Mouse (Mus musculus): ENCODE results near the gene Abhd2.

Abhd2 gene

GRCm38 (mm10) chr7:79375594-79375993 is 102.6 kb downstream of the Abhd2 start:
- in situ Hi-C loops (cut with MboI) = no loop called here

GRCm38 (mm10) chr7:79376516-79377275 is 103.7 kb downstream of the Abhd2 start:
- in situ Hi-C loops (cut with MboI) = no loop called here

GRCm38 (mm10) chr7:79386422-79387133 is 113.6 kb downstream of the Abhd2 start, which contains the start of gene Rlbp1:
Gene Rlbp1 (minus strand): TSS chr7:79387048.
- in situ Hi-C loops (cut with MboI) = no loop called here

- in situ Hi-C loops (cut with MboI) = no loop called here
Measured at GRCm38 (mm10) chr7:79387140-79387539, 114.1 kb downstream of the Abhd2 start.

GRCm38 (mm10) chr7:79387991-79388390 is 115.0 kb downstream of the Abhd2 start:
- in situ Hi-C loops (cut with MboI) = no loop called here

- in situ Hi-C loops (cut with MboI) = no loop called here
Measured at GRCm38 (mm10) chr7:79388671-79389206, 115.7 kb downstream of the Abhd2 start.

- in situ Hi-C loops (cut with MboI) = no loop called here
Measured at GRCm38 (mm10) chr7:79390141-79390708, 117.2 kb downstream of the Abhd2 start.

- in situ Hi-C loops (cut with MboI) = no loop called here
Measured at GRCm38 (mm10) chr7:79391471-79391870, 118.5 kb downstream of the Abhd2 start.

GRCm38 (mm10) chr7:79391883-79392649 is 119.1 kb downstream of the Abhd2 start, which contains the start of gene Fanci:
Gene Fanci (plus strand): TSS chr7:79391929.
- in situ Hi-C loops (cut with MboI) = no loop called here

GRCm38 (mm10) chr7:79392860-79393513 is 120.0 kb downstream of the Abhd2 start:
- in situ Hi-C loops (cut with MboI) = no loop called here

GRCm38 (mm10) chr7:79393924-79394323 is 120.9 kb downstream of the Abhd2 start:
- in situ Hi-C loops (cut with MboI) = no loop called here

- in situ Hi-C loops (cut with MboI) = no loop called here
Measured at GRCm38 (mm10) chr7:79394666-79395065, 121.7 kb downstream of the Abhd2 start.

GRCm38 (mm10) chr7:79395186-79395585 is 122.2 kb downstream of the Abhd2 start:
- in situ Hi-C loops (cut with MboI) = no loop called here

- in situ Hi-C loops (cut with MboI) = no loop called here
Measured at GRCm38 (mm10) chr7:79397446-79397963, 124.5 kb downstream of the Abhd2 start.

- in situ Hi-C loops (cut with MboI) = no loop called here
Measured at GRCm38 (mm10) chr7:79398426-79398825, 125.4 kb downstream of the Abhd2 start.

- in situ Hi-C loops (cut with MboI) = no loop called here
Measured at GRCm38 (mm10) chr7:79398971-79399370, 126.0 kb downstream of the Abhd2 start.

- in situ Hi-C loops (cut with MboI) = no loop called here
Measured at GRCm38 (mm10) chr7:79400296-79400695, 127.3 kb downstream of the Abhd2 start.

GRCm38 (mm10) chr7:79414449-79415375 is 141.7 kb downstream of the Abhd2 start:
- in situ Hi-C loops (cut with MboI) = no loop called here

Measured in mature B cell (primary cell).